Mouse (Mus musculus) midbrain, postnatal 0 days (tissue): Measurements from ENCODE around the gene Slx1b. TPM values are rescaled to one million over a fixed set of nuclear protein-coding genes. Genes with fewer than 3 reads are reported as not detected.

ENCODE experiments used
- ATAC-seq: fragments of 200-750 bp; cut with Nextera tagmentation; 2 replicates; pipeline ENCODE4 v1.8.0; 2017; ENCODE audit warnings: moderate number of reproducible peaks, mild to moderate bottlenecking, moderate TSS enrichment, moderate library complexity; ENCODE audit not compliant: low FRiP score
- DNase-seq: peaks from one replicate; pipeline ENCODE4 v3.0.0-alpha.2; 2015; ENCODE audit warnings: low spot score
- H3K27ac ChIP-seq: fragments of 300-500 bp; sonication (generic); 2 replicates; pipeline ENCODE4 v1.5.1; 2014; ENCODE audit warnings: low read depth, mild to moderate bottlenecking, low read length, mixed read lengths
- H3K27me3 ChIP-seq: fragments of 300-500 bp; sonication (generic); 2 replicates; pipeline ENCODE4 v1.6.1; 2014; ENCODE audit warnings: low read length, control low read depth, mixed read lengths; ENCODE audit not compliant: insufficient read depth
- H3K36me3 ChIP-seq: fragments of 300-500 bp; sonication (generic); 2 replicates; pipeline ENCODE4 v1.6.1; 2014; ENCODE audit warnings: low read length, control low read depth, mixed read lengths; ENCODE audit not compliant: insufficient read depth
- H3K4me1 ChIP-seq: fragments of 300-500 bp; sonication (generic); 2 replicates; pipeline ENCODE4 v1.6.1; 2014; ENCODE audit warnings: mild to moderate bottlenecking, control low read depth, antibody characterized with exemption, low read length, mixed read lengths; ENCODE audit not compliant: insufficient read depth
- H3K4me2 ChIP-seq: fragments of 300-500 bp; sonication (generic); 2 replicates; pipeline ENCODE4 v1.6.1; 2014; ENCODE audit warnings: low read depth, mild to moderate bottlenecking, low read length, mixed read lengths; ENCODE audit not compliant: poor library complexity, severe bottlenecking
- H3K4me3 ChIP-seq: fragments of 300-500 bp; sonication (generic); 2 replicates; pipeline ENCODE4 v1.5.1; 2014; ENCODE audit warnings: low read depth, mild to moderate bottlenecking, low read length, moderate library complexity
- H3K9ac ChIP-seq: fragments of 300-500 bp; sonication (generic); replicated peaks from 2 replicates; pipeline ENCODE4 v1.6.1; 2014; ENCODE audit warnings: mild to moderate bottlenecking, low read length, moderate library complexity, mixed read lengths; ENCODE audit not compliant: poor library complexity, severe bottlenecking
- H3K9me3 ChIP-seq: fragments of 300-500 bp; sonication (generic); 2 replicates; pipeline ENCODE4 v1.6.1; 2016; ENCODE audit warnings: low read length, control low read depth
- CTCF ChIP-seq: IDR thresholded peaks from 2 replicates; pipeline ENCODE4 v1.5.1; 2016; ENCODE audit warnings: antibody characterized with exemption, mild to moderate bottlenecking
- WGBS: fragments of 180-500 bp; shearing (Covaris S2); extraction: QIAGEN DNeasy Blood & Tissue Kit; methylation state at CpG from one replicate; pipeline ENCODE4 v1.1.7; 2014; 5-methylcytosine and 5-hydroxymethylcytosine counted together
- polyA plus RNA-seq: library from polyadenylated mRNA; unstranded; fragments of >200 nt; fragmentation: Nextera tagmentation; extraction: Ambion mirVana; gene quantifications from 2 replicates; pipeline ENCODE4 v1.2.1, GENCODE M21; 2015
- total RNA-seq: library from RNA; depleted of rRNA; stranded (reverse); fragments of >200 nt; gene quantifications from 2 replicates; pipeline ENCODE4 v1.2.3, GENCODE M21; 2014

Gene Slx1b
- total and polyA plus RNA-seq, 2 experiments from 2014 or later: 10.9 to 25.0 TPM

DNA sequence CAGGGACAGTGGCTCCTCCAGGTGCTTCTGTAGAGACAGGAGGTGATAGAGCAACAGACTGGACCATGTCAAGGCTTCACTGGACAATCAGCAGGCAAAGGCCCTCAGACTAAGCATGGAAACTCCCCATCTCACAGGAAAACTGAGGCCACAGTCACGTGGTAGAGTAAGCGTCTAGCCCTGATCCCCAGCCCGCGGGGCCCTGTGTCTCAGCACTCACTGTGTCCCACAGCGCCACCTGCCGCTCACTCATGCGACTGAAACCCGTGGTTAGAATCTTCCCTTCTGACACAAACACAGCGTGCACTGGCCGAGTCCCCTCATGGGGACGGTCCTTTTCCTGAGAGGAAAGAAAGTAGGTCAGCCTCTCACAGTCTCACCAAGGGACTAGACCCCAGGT, 5.5 kb upstream of the Slx1b start:
- Histone ChIP-seq H3K27me3 (no peaks in the 10 kb centered on the region), H3K4me1 (peaks cover 24% of the 10 kb centered on the region), H3K4me2 (peak overlapping the region; percentile 33), H3K4me3 (peak overlapping the region; percentile 3; the same call in 1 of the 2 replicates), H3K9ac (peak overlapping the region; percentile 34; the same call in 1 of the 2 replicates), H3K36me3 (peaks cover 16% of the 10 kb centered on the region), H3K9me3 (no peaks in the 10 kb centered on the region), H3K27ac (0 out of 2 replicates have a peak overlapping the region, but pooled peaks have one; percentile 14)
- DNase-seq (peak; percentile 92), ATAC-seq (peak; percentile 20; the same call in 1 of the 2 replicates)
- peak; percentile 91 for TF ChIP-seq CTCF
- whole genome bisulfite sequencing: 2% methylated on average over 11 of the region's 11 CpGs

GRCm38 (mm10) chr7:126700063-126701015, 4.8 kb upstream of the Slx1b start:
- no peak for ATAC-seq
- Histone ChIP-seq H3K36me3 (peaks cover 16% of the 10 kb centered on the region), H3K9me3 (no peaks in the 10 kb centered on the region), H3K27me3 (no peaks in the 10 kb centered on the region), H3K4me1 (peaks cover 24% of the 10 kb centered on the region), H3K4me3 (no peak overlapping the region), H3K9ac (no peak overlapping the region), H3K27ac (no peak overlapping the region), H3K4me2 (0 out of 2 replicates have a peak overlapping the region, but pooled peaks have one; percentile 33)
- no peak for DNase-seq
- 82% methylated on average over 25 of the region's 25 CpGs for WGBS
- no peak for TF ChIP-seq CTCF

DNA sequence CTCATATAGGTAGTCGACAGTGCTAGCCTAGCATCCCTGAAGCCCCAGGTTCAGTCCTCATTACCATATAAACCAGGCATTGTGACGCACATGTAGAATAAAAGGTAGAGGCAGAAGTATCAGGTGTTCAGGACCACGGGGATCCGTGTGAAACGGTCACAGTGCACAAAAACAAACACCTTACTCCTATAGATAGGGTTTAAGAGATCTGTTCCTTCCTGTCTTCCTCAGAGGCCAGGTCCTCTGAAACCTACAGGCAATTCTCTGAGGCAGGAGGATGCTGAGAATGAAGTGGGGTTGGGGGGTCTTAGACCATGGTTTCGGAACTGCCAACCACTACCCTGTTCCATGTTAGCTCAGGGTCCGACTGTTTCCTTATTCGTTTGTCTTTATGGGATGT, 2.3 kb upstream of the Slx1b start:
- no peaks in the 10 kb centered on the region for H3K27me3 ChIP-seq
- no peak overlapping the region for H3K9ac ChIP-seq
- no peak for ATAC-seq
- 94% methylated on average over 8 of the region's 8 CpGs for WGBS
- no peaks in the 10 kb centered on the region for H3K9me3 ChIP-seq
- DNase-seq: no peak
- H3K4me3 ChIP-seq: no peak overlapping the region
- no peak overlapping the region for H3K4me2 ChIP-seq
- no peak for TF ChIP-seq CTCF
- peaks cover 21% of the 10 kb centered on the region for H3K4me1 ChIP-seq
- no peak overlapping the region for H3K27ac ChIP-seq
- peaks cover 16% of the 10 kb centered on the region for H3K36me3 ChIP-seq

- Histone ChIP-seq H3K36me3 (peaks cover 21% of the 10 kb centered on the region), H3K9me3 (no peaks in the 10 kb centered on the region), H3K4me1 (peaks cover 16% of the 10 kb centered on the region), H3K27ac (no peak overlapping the region), H3K9ac (peak overlapping the region; percentile 71), H3K4me2 (peak overlapping the region; percentile 82), H3K27me3 (no peaks in the 10 kb centered on the region), H3K4me3 (peak overlapping the region; percentile 75)
- DNase-seq (no peak), ATAC-seq (no peak)
- TF ChIP-seq CTCF: no peak
- WGBS: 68% methylated on average over 3 of the region's 3 CpGs
These were observed 1.3 kb upstream of the Slx1b start for GRCm38 (mm10) chr7:126696886-126697285.

- DNase-seq: no peak
- Histone ChIP-seq H3K27me3 (no peaks in the 10 kb centered on the region), H3K4me2 (peak overlapping the region; percentile 82), H3K9ac (peak overlapping the region; percentile 71), H3K36me3 (peaks cover 25% of the 10 kb centered on the region), H3K27ac (peak overlapping the region; percentile 66), H3K4me1 (peaks cover 10% of the 10 kb centered on the region; the same call in 1 of the 2 replicates), H3K4me3 (peak overlapping the region; percentile 75), H3K9me3 (no peaks in the 10 kb centered on the region)
- no peak for TF ChIP-seq CTCF
- no peak; the same call in 1 of the 2 replicates for ATAC-seq
- 2% methylated on average over 17 of the region's 17 CpGs for WGBS
These were observed 719 bp upstream of the Slx1b start for GRCm38 (mm10) chr7:126696303-126696702.

DNA sequence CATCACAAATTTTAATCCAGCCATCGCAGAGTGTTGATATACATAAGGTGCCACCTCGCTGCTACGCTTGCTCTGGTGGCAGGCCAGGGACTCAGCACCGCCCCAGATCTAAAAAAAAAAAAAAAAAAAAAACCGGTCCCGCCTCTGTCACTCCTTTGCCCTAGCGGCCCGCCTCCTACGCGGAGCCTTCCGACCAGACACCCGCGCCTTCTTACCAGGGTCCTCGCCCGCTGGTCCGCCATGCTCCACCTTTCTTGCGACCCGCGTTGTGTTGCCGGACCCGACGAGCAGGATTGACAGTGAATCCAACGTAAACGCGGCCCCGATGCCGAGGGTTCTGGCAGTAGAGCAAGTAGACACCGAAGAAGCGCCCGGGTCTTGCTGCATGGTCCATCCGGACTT, 373 bp downstream of the Slx1b start, which contains the start of gene Bola2:
Gene Bola2, plus strand, starts transcription at position 192 of the 402 bp plus-strand sequence.
- Histone ChIP-seq H3K4me2 (peak within 1 kb of the TSS; percentile 82), H3K4me1 (peaks cover 7% of the 10 kb centered on the region; the same call in 1 of the 2 replicates), H3K27me3 (no peaks in the 10 kb centered on the region), H3K27ac (peak within 1 kb of the TSS; percentile 86), H3K9ac (peak within 1 kb of the TSS; percentile 78), H3K36me3 (peaks cover 27% of the 10 kb centered on the region), H3K4me3 (peak within 1 kb of the TSS; percentile 75), H3K9me3 (no peaks in the 10 kb centered on the region)
- WGBS: 1% methylated on average over 30 of the region's 31 CpGs
- DNase-seq: peak; percentile 60
- no peak for TF ChIP-seq CTCF
- peak; percentile 21; the same call in 1 of the 2 replicates for ATAC-seq
